Mouse (Mus musculus) myocyte (in vitro differentiated cells): ENCODE results near the gene Pan3. TPM values are rescaled to one million over a fixed set of nuclear protein-coding genes. Genes with fewer than 3 reads are reported as not detected.

Source experiments
- H3K27me3 ChIP-seq: one replicate; pipeline ENCODE4 v1.6.1; 2011; ENCODE audit not compliant: control insufficient read depth, insufficient read depth, insufficient read length
- H3K36me3 ChIP-seq: one replicate; pipeline ENCODE4 v1.6.1; 2011; ENCODE audit not compliant: control insufficient read depth, insufficient read depth
- H3K4me2 ChIP-seq: one replicate; pipeline ENCODE4 v1.6.1; 2011; ENCODE audit warnings: low read depth, control low read depth
- H3K4me3 ChIP-seq: one replicate; pipeline ENCODE4 v1.5.1; 2011; ENCODE audit warnings: mild to moderate bottlenecking, control low read depth, moderate library complexity
- H3K79me2 ChIP-seq: one replicate; pipeline ENCODE4 v1.6.1; 2011; ENCODE audit not compliant: control insufficient read depth, insufficient read depth
- H3ac ChIP-seq: one replicate; pipeline ENCODE4 v1.6.1; 2011; ENCODE audit not compliant: control insufficient read depth, insufficient read length
- CEBPB ChIP-seq: IDR thresholded peaks from 2 replicates; pipeline ENCODE4 v1.6.1; 2011; ENCODE audit warnings: mild to moderate bottlenecking, moderate library complexity; ENCODE audit not compliant: poor library complexity, insufficient read depth, severe bottlenecking
- E2F4 ChIP-seq: IDR thresholded peaks from one replicate; pipeline ENCODE4 v1.6.1; 2011; ENCODE audit warnings: mild to moderate bottlenecking, control low read depth, moderate library complexity; ENCODE audit not compliant: insufficient read depth
- MAX ChIP-seq: IDR thresholded peaks from one replicate; pipeline ENCODE4 v1.6.1; 2011; ENCODE audit warnings: low read depth, mild to moderate bottlenecking, control low read depth
- MYOD1 ChIP-seq, 3 experiments: IDR thresholded peaks; one replicate each; pipeline ENCODE4 v1.6.1; 2011; ENCODE audit warnings: control low read depth in 2 of 3, low read depth in 2 of 3, mild to moderate bottlenecking in 2 of 3, moderate library complexity in 1 of 3; ENCODE audit not compliant: insufficient read length in 2 of 3, control insufficient read depth in 1 of 3
- MYOG ChIP-seq, 3 experiments: IDR thresholded peaks; one replicate each; pipeline ENCODE4 v1.6.1; 2011; ENCODE audit warnings: control low read depth in 2 of 3, low read depth in 2 of 3, mild to moderate bottlenecking in 2 of 3; ENCODE audit not compliant: insufficient read length in 2 of 3, control insufficient read depth in 1 of 3, insufficient read depth in 1 of 3
- POLR2A ChIP-seq: IDR thresholded peaks from one replicate; pipeline ENCODE4 v1.6.1; 2011; ENCODE audit warnings: low read depth, mild to moderate bottlenecking, control low read depth, moderate library complexity; ENCODE audit not compliant: insufficient read length
- POLR2AphosphoS2 ChIP-seq: IDR thresholded peaks from one replicate; pipeline ENCODE4 v1.6.1; 2011; ENCODE audit warnings: low read depth, control low read depth; ENCODE audit not compliant: insufficient read length
- REST ChIP-seq: IDR thresholded peaks from one replicate; pipeline ENCODE4 v1.6.1; 2011; ENCODE audit warnings: mild to moderate bottlenecking, control low read depth, moderate library complexity; ENCODE audit not compliant: insufficient read depth, insufficient read length
- SRF ChIP-seq: IDR thresholded peaks from one replicate; pipeline ENCODE4 v1.6.1; 2011; ENCODE audit warnings: low read depth; ENCODE audit not compliant: control insufficient read depth, insufficient read length
- TCF12 ChIP-seq: IDR thresholded peaks from one replicate; pipeline ENCODE4 v1.6.1; 2011; ENCODE audit warnings: mild to moderate bottlenecking, control low read depth; ENCODE audit not compliant: poor library complexity, insufficient read depth, severe bottlenecking
- TCF3 ChIP-seq: IDR thresholded peaks from one replicate; pipeline ENCODE4 v1.6.1; 2011; ENCODE audit warnings: low read depth, control low read depth; ENCODE audit not compliant: insufficient read length
- USF1 ChIP-seq: IDR thresholded peaks from one replicate; pipeline ENCODE4 v1.6.1; 2011; ENCODE audit warnings: low read depth, mild to moderate bottlenecking, control low read depth, moderate library complexity
- polyA plus RNA-seq: library from polyadenylated mRNA; unstranded; fragments of >200 nt; fragmentation: generic; extraction: Trizol; gene quantifications from one replicate; pipeline ENCODE4 v1.2.1, GENCODE M21; 2012; ENCODE audit warnings: missing spikeins

Pan3 gene
- polyA plus RNA-seq: 10.9 TPM

- TF ChIP-seq SRF (no peak), MYOD1 (IDR thresholded peaks at IDR 0.05; ENCODE audit: control insufficient read depth in 1 of 3, insufficient read length in 2 of 3, low read depth in 2 of 3) (no peak), TCF12 (no peak), TCF3 (no peak), REST (no peak), POLR2A (peak; percentile 93), POLR2AphosphoS2 (peak; percentile 85), USF1 (no peak), MAX (no peak), MYOG (IDR thresholded peaks at IDR 0.05; ENCODE audit: control insufficient read depth in 1 of 3, insufficient read depth in 1 of 3, insufficient read length in 2 of 3, low read depth in 2 of 3) (peak in 1 of 3 experiments; percentile 24), CEBPB (no peak), E2F4 (no peak)
- Histone ChIP-seq H3K4me2 (peak within 1 kb of the TSS; percentile 86), H3K79me2 (peaks cover 37% of the 10 kb centered on the region), H3K27me3 (no peaks in the 10 kb centered on the region), H3ac (peak within 1 kb of the TSS; percentile 98), H3K4me3 (peak within 1 kb of the TSS; percentile 51), H3K36me3 (no peaks in the 10 kb centered on the region)
Observed at GRCm38 (mm10) chr5:147429535-147430305, at the start of gene Pan3. Gene Pan3, plus strand, starts transcription at chr5:147430161.

DNA sequence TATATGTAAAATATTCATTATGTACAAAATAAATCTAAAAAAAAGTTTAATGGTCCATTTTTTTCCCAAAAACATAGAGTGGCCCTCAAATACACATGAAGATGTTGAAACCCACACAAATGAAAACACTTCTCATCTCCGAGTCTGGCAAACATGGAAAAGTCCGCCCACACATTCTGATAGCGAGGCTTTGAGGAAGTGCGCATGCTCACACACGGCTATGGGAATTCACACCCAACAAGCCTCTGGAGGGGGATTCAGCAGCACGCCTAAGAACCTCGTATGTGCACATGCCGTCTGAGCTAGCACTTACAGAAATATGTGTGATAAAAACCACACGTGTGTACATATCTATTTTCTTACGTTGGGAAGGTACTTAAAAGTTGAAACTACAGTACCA is 48.6 kb upstream of the Pan3 start:
- H3K36me3 ChIP-seq: no peaks in the 10 kb centered on the region
- no peak for TF ChIP-seq SRF
- TF ChIP-seq REST: no peak
- no peak for TF ChIP-seq MYOG (IDR thresholded peaks at IDR 0.05; ENCODE audit: control insufficient read depth in 1 of 3, insufficient read depth in 1 of 3, insufficient read length in 2 of 3, low read depth in 2 of 3)
- TF ChIP-seq POLR2A: no peak
- no peak for TF ChIP-seq USF1
- no peak for TF ChIP-seq POLR2AphosphoS2
- no peak for TF ChIP-seq E2F4
- no peak for TF ChIP-seq MAX
- no peak for TF ChIP-seq TCF3
- no peak for TF ChIP-seq MYOD1 (IDR thresholded peaks at IDR 0.05; ENCODE audit: control insufficient read depth in 1 of 3, insufficient read length in 2 of 3, low read depth in 2 of 3)
- TF ChIP-seq CEBPB: no peak
- no peak for TF ChIP-seq TCF12

GRCm38 (mm10) chr5:147386865-147387264 is 43.1 kb upstream of the Pan3 start:
- Histone ChIP-seq H3K36me3 (no peaks in the 10 kb centered on the region), H3K27me3 (no peaks in the 10 kb centered on the region), H3K4me2 (no peak overlapping the region), H3ac (no peak overlapping the region), H3K4me3 (no peak overlapping the region), H3K79me2 (no peaks in the 10 kb centered on the region)
- TF ChIP-seq USF1: no peak
- no peak for TF ChIP-seq MYOG (IDR thresholded peaks at IDR 0.05; ENCODE audit: control insufficient read depth in 1 of 3, insufficient read depth in 1 of 3, insufficient read length in 2 of 3, low read depth in 2 of 3)
- TF ChIP-seq CEBPB: no peak
- no peak for TF ChIP-seq TCF3
- no peak for TF ChIP-seq POLR2AphosphoS2
- no peak for TF ChIP-seq E2F4
- no peak for TF ChIP-seq MAX
- no peak for TF ChIP-seq SRF
- TF ChIP-seq MYOD1 (IDR thresholded peaks at IDR 0.05; ENCODE audit: control insufficient read depth in 1 of 3, insufficient read length in 2 of 3, low read depth in 2 of 3): no peak

More for the DNA sequence above, 48.6 kb upstream of the Pan3 start:
- Histone ChIP-seq H3ac (no peak overlapping the region), H3K27me3 (peaks cover 9% of the 10 kb centered on the region), H3K79me2 (no peaks in the 10 kb centered on the region), H3K4me2 (peak overlapping the region; percentile 48), H3K4me3 (no peak overlapping the region)

GRCm38 (mm10) chr5:147388376-147389008 is 41.5 kb upstream of the Pan3 start:
- TF ChIP-seq POLR2AphosphoS2: no peak
- peak in 1 of 3 experiments; percentile 8 for TF ChIP-seq MYOD1 (IDR thresholded peaks at IDR 0.05; ENCODE audit: control insufficient read depth in 1 of 3, insufficient read length in 2 of 3, low read depth in 2 of 3)
- Histone ChIP-seq H3K36me3 (no peaks in the 10 kb centered on the region), H3K79me2 (no peaks in the 10 kb centered on the region), H3K27me3 (no peaks in the 10 kb centered on the region), H3ac (no peak overlapping the region), H3K4me2 (peak overlapping the region; percentile 78), H3K4me3 (no peak overlapping the region)

DNA sequence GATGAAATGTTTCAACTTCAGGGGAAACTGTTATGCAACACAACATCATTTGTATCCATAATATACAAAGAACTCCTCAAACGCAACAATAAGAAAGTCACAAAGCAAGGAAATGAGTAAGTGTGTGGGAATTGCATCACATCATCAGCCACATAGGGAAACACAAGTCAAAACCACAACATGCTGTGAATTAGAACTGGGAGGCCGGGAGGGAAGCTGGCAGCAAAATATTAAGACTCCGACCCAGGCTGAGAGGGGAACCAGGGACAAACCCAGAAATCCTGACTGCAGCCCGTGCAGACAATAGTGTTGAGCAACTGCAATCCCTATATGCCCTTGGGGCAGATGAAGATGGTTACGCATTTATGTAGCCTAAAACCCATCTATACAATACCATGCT is 40.9 kb upstream of the Pan3 start:
- no peaks in the 10 kb centered on the region for H3K79me2 ChIP-seq
- peak; percentile 89 for TF ChIP-seq CEBPB
- no peak for TF ChIP-seq USF1
- peak overlapping the region; percentile 78 for H3K4me2 ChIP-seq

More for the DNA sequence above, 40.9 kb upstream of the Pan3 start:
- no peak overlapping the region for H3K4me3 ChIP-seq
- no peak overlapping the region for H3ac ChIP-seq
- no peaks in the 10 kb centered on the region for H3K27me3 ChIP-seq
- H3K36me3 ChIP-seq: no peaks in the 10 kb centered on the region
